ENCODE assay signal across 7 mouse cellular contexts in the genomic region with DNA sequence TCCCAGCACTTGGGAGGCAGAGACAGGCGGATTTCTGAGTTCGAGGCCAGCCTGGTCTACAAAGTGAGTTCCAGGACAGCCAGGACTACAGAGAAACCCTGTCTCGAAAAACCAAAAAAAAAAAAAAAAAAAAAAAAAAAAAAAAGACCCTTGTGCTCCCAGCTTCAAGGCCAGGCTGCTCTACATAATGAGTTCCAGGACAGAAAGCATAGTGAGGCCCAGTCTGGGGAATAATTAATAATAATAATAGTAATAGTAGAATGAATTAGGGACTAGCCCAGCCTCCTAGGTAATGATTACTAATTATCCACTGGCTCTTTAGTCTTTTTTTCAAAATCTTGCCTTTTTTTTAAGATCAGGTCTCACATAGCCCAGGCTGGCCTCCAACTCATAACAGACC. TPM values are rescaled to one million over a fixed set of nuclear protein-coding genes. Genes with fewer than 3 reads are reported as not detected.
DNase-seq lines count a peak whose midpoint lies in the region; ATAC-seq and TF ChIP-seq lines count a peak whose summit lies in the region.
"Not testable (repeated sequence)": the region's sequence is repeated elsewhere in the genome, so short reads cannot be mapped to it uniquely, and the experiment has no call there.

No protein-coding gene starts in this region.

- H3K27ac ChIP-seq in embryonic facial prominence, embryonic 12.5 days; gastrocnemius, adult 2 months; kidney, embryonic 14.5 days (ENCODE audit: low read depth, low read length); limb, embryonic 15.5 days; lung, postnatal 0 days (ENCODE audit: low read length); neural tube, embryonic 14.5 days (ENCODE audit: low read depth, low read length): not testable (repeated sequence)
- H3K27ac ChIP-seq in hindbrain, embryonic 11.5 days (ENCODE audit: low read depth, low read length), result 0 out of 2 replicates have a peak overlapping the region, but pooled peaks have one; percentile 6

- H3K9ac ChIP-seq in embryonic facial prominence, embryonic 12.5 days; hindbrain, embryonic 11.5 days (ENCODE audit: low read depth, low read length); kidney, embryonic 14.5 days (ENCODE audit: low read depth, low read length); limb, embryonic 15.5 days; lung, postnatal 0 days (replicated peaks; ENCODE audit: low read depth); neural tube, embryonic 14.5 days (replicated peaks; ENCODE audit: low read depth, low read length): not testable (repeated sequence)

- H3K9me3 ChIP-seq in embryonic facial prominence, embryonic 12.5 days; hindbrain, embryonic 11.5 days (ENCODE audit: control insufficient read depth, low read length); kidney, embryonic 14.5 days (ENCODE audit: control insufficient read depth, low read length); limb, embryonic 15.5 days; lung, postnatal 0 days (ENCODE audit: low read length); neural tube, embryonic 14.5 days (ENCODE audit: control insufficient read depth, low read length): not testable (repeated sequence)

- not testable (repeated sequence) for H3K27me3 ChIP-seq in embryonic facial prominence, embryonic 12.5 days; hindbrain, embryonic 11.5 days (ENCODE audit: control insufficient read depth, insufficient read depth, low read length); kidney, embryonic 14.5 days (ENCODE audit: control insufficient read depth, insufficient read depth, low read length); limb, embryonic 15.5 days; lung, postnatal 0 days (replicated peaks; ENCODE audit: insufficient read depth, low read length); neural tube, embryonic 14.5 days (ENCODE audit: control insufficient read depth, insufficient read depth, low read length)

- H3K4me1 ChIP-seq in embryonic facial prominence, embryonic 12.5 days, result peaks cover 37% of the 10 kb centered on the region
- not testable (repeated sequence) for H3K4me1 ChIP-seq in hindbrain, embryonic 11.5 days (replicated peaks; ENCODE audit: control insufficient read depth, insufficient read depth, low read length)
- peaks cover 23% of the 10 kb centered on the region; the same call in 1 of the 2 replicates for H3K4me1 ChIP-seq in kidney, embryonic 14.5 days (ENCODE audit: control insufficient read depth, insufficient read depth, low read length)
- H3K4me1 ChIP-seq in limb, embryonic 15.5 days, result peaks cover 57% of the 10 kb centered on the region
- H3K4me1 ChIP-seq in lung, postnatal 0 days (ENCODE audit: insufficient read depth, low read depth, low read length), result peaks cover 12% of the 10 kb centered on the region; the same call in 1 of the 2 replicates
- peaks cover 19% of the 10 kb centered on the region for H3K4me1 ChIP-seq in neural tube, embryonic 14.5 days (ENCODE audit: control insufficient read depth, insufficient read depth, low read length)

- intact Hi-C loops in gastrocnemius, adult 2 months (cut with DNase I), result loop anchor here (5.0 to 10.0 kb wide), 2 partner anchors 53 to 710 kb away; a partner anchor contains a TSS

- H3K36me3 ChIP-seq in embryonic facial prominence, embryonic 12.5 days, result peaks cover 36% of the 10 kb centered on the region
- H3K36me3 ChIP-seq in hindbrain, embryonic 11.5 days (ENCODE audit: control insufficient read depth, insufficient read depth, low read length), result peaks cover 13% of the 10 kb centered on the region; the same call in 1 of the 2 replicates
- H3K36me3 ChIP-seq in kidney, embryonic 14.5 days (ENCODE audit: control insufficient read depth, insufficient read depth, low read length), result peaks cover 41% of the 10 kb centered on the region
- peaks cover 42% of the 10 kb centered on the region for H3K36me3 ChIP-seq in limb, embryonic 15.5 days
- H3K36me3 ChIP-seq in lung, postnatal 0 days (ENCODE audit: insufficient read depth, low read length), result peaks cover 24% of the 10 kb centered on the region; the same call in 1 of the 2 replicates
- peaks cover 32% of the 10 kb centered on the region for H3K36me3 ChIP-seq in neural tube, embryonic 14.5 days (ENCODE audit: control insufficient read depth, insufficient read depth, low read length)

- TF ChIP-seq CTCF in gastrocnemius, adult 2 months (IDR thresholded peaks at IDR 0.05); lung, postnatal 0 days (IDR thresholded peaks at IDR 0.05): not testable (repeated sequence)

- peak overlapping the region; percentile 60; the same call in 1 of the 2 replicates for H3K4me3 ChIP-seq in embryonic facial prominence, embryonic 12.5 days
- H3K4me3 ChIP-seq in gastrocnemius, adult 2 months, result peak overlapping the region; percentile 97
- H3K4me3 ChIP-seq in hindbrain, embryonic 11.5 days (ENCODE audit: low read depth, low read length); lung, postnatal 0 days (ENCODE audit: low read depth, low read length); neural tube, embryonic 14.5 days (ENCODE audit: low read depth, low read length): not testable (repeated sequence)
- peak overlapping the region; percentile 52; the same call in 1 of the 2 replicates for H3K4me3 ChIP-seq in kidney, embryonic 14.5 days (ENCODE audit: low read length)
- peak overlapping the region; percentile 62; the same call in 1 of the 2 replicates for H3K4me3 ChIP-seq in limb, embryonic 15.5 days

- not testable (repeated sequence) for ATAC-seq in embryonic facial prominence, embryonic 12.5 days (ENCODE audit: insufficient number of reproducible peaks, insufficient read depth, low FRiP score, low TSS enrichment); hindbrain, embryonic 11.5 days (ENCODE audit: low FRiP score); kidney, embryonic 14.5 days (ENCODE audit: low FRiP score, low TSS enrichment); limb, embryonic 15.5 days (ENCODE audit: insufficient number of reproducible peaks, low FRiP score, low TSS enrichment, low read depth); lung, postnatal 0 days; neural tube, embryonic 14.5 days (ENCODE audit: low read depth)

- peak overlapping the region; percentile 82 for H3K4me2 ChIP-seq in embryonic facial prominence, embryonic 12.5 days (replicated peaks)
- not testable (repeated sequence) for H3K4me2 ChIP-seq in hindbrain, embryonic 11.5 days (replicated peaks; ENCODE audit: low read depth, low read length)
- H3K4me2 ChIP-seq in kidney, embryonic 14.5 days (replicated peaks; ENCODE audit: low read depth, low read length), result peak overlapping the region; percentile 93
- peak overlapping the region; percentile 94 for H3K4me2 ChIP-seq in limb, embryonic 15.5 days
- 0 out of 2 replicates have a peak overlapping the region, but pooled peaks have one; percentile 99 for H3K4me2 ChIP-seq in lung, postnatal 0 days (replicated peaks; ENCODE audit: low read depth, low read length)
- H3K4me2 ChIP-seq in neural tube, embryonic 14.5 days (ENCODE audit: low read depth, low read length), result peak overlapping the region; percentile 75; the same call in 1 of the 2 replicates

- TF ChIP-seq EP300 in lung, postnatal 0 days (IDR thresholded peaks at IDR 0.05), result not testable (repeated sequence)

- DNase-seq in gastrocnemius, adult 2 months; hindbrain, embryonic 11.5 days (ENCODE audit: low spot score); lung, postnatal 0 days (ENCODE audit: low spot score): not testable (repeated sequence)

- 65% methylated on average over 2 of the region's 3 CpGs for WGBS in embryonic facial prominence, embryonic 12.5 days
- WGBS in hindbrain, embryonic 11.5 days, result 80% methylated on average over 1 of the region's 3 CpGs
- WGBS in kidney, embryonic 14.5 days, result 93% methylated on average over 2 of the region's 3 CpGs
- 80% methylated on average over 2 of the region's 3 CpGs for WGBS in limb, embryonic 15.5 days
- 88% methylated on average over 2 of the region's 3 CpGs for WGBS in lung, postnatal 0 days
- WGBS in neural tube, embryonic 14.5 days, result no CpG with 5 or more reads among the region's 3 CpGs

RNA-seq across cellular contexts. Expression of a gene that starts 0.4 kb away (rescaled TPM):
- polyA plus RNA-seq in embryonic facial prominence, embryonic 12.5 days (2016; fragmentation: Nextera tagmentation; extraction: Ambion mirVana), result 21.6 and 24.5 TPM in 2 replicates
- 10 to 100 TPM; 15.7 to 17.4 TPM for total RNA-seq in gastrocnemius, adult 2 months (2021)
- polyA plus RNA-seq in hindbrain, embryonic 11.5 days (2014; fragmentation: Nextera tagmentation; extraction: Ambion mirVana), result 15.3 and 16.0 TPM in 2 replicates
- 9.1 and 10.4 TPM in 2 replicates for polyA plus RNA-seq in kidney, embryonic 14.5 days (2014; fragmentation: Nextera tagmentation; extraction: Ambion mirVana)
- polyA plus RNA-seq in limb, embryonic 15.5 days (2015; fragmentation: Nextera tagmentation; extraction: Ambion mirVana), result 22.4 and 29.7 TPM in 2 replicates
- 20.1 and 22.3 TPM in 2 replicates for polyA plus RNA-seq in lung, postnatal 0 days (2015; fragmentation: Nextera tagmentation; extraction: Ambion mirVana)
- 28.0 and 34.8 TPM in 2 replicates for polyA plus RNA-seq in neural tube, embryonic 14.5 days (2014; fragmentation: Nextera tagmentation; extraction: Ambion mirVana)

RNA-seq across cellular contexts. Expression of a gene that starts 6.5 kb away (rescaled TPM):
- polyA plus RNA-seq in embryonic facial prominence, embryonic 12.5 days (2016; fragmentation: Nextera tagmentation; extraction: Ambion mirVana), result 893 and 953 TPM in 2 replicates
- total RNA-seq in gastrocnemius, adult 2 months (2021), result 100 to 1,000 TPM; 544 to 670 TPM
- polyA plus RNA-seq in hindbrain, embryonic 11.5 days (2014; fragmentation: Nextera tagmentation; extraction: Ambion mirVana), result 833 and 865 TPM in 2 replicates
- 1,061 and 1,397 TPM in 2 replicates for polyA plus RNA-seq in kidney, embryonic 14.5 days (2014; fragmentation: Nextera tagmentation; extraction: Ambion mirVana)
- polyA plus RNA-seq in limb, embryonic 15.5 days (2015; fragmentation: Nextera tagmentation; extraction: Ambion mirVana), result 866 and 1,120 TPM in 2 replicates
- polyA plus RNA-seq in lung, postnatal 0 days (2015; fragmentation: Nextera tagmentation; extraction: Ambion mirVana), result 728 and 824 TPM in 2 replicates
- 674 and 718 TPM in 2 replicates for polyA plus RNA-seq in neural tube, embryonic 14.5 days (2014; fragmentation: Nextera tagmentation; extraction: Ambion mirVana)

RNA-seq across cellular contexts. Expression of a gene that starts 52.4 kb away (rescaled TPM):
- 2.0 and 2.2 TPM in 2 replicates for polyA plus RNA-seq in embryonic facial prominence, embryonic 12.5 days (2016; fragmentation: Nextera tagmentation; extraction: Ambion mirVana)
- under 1 TPM; 0.08 to 0.14 TPM for total RNA-seq in gastrocnemius, adult 2 months (2021)
- 4.6 and 4.8 TPM in 2 replicates for polyA plus RNA-seq in hindbrain, embryonic 11.5 days (2014; fragmentation: Nextera tagmentation; extraction: Ambion mirVana)
- 0.28 and 0.36 TPM in 2 replicates for polyA plus RNA-seq in kidney, embryonic 14.5 days (2014; fragmentation: Nextera tagmentation; extraction: Ambion mirVana)
- polyA plus RNA-seq in limb, embryonic 15.5 days (2015; fragmentation: Nextera tagmentation; extraction: Ambion mirVana), result 1.1 and 1.3 TPM in 2 replicates
- polyA plus RNA-seq in lung, postnatal 0 days (2015; fragmentation: Nextera tagmentation; extraction: Ambion mirVana), result 6.4 and 7.3 TPM in 2 replicates
- 0.71 and 2.0 TPM in 2 replicates for polyA plus RNA-seq in neural tube, embryonic 14.5 days (2014; fragmentation: Nextera tagmentation; extraction: Ambion mirVana)
